Mouse (Mus musculus): ENCODE measurements around the gene Rad54l2. TPM values are rescaled to one million over a fixed set of nuclear protein-coding genes. Genes with fewer than 3 reads are reported as not detected.
A peak's percentile ranks its signal among the peaks of the same experiment; 100 is the strongest.

Gene Rad54l2
- polyA plus RNA-seq, 1 experiment from 2014 or later = 1.7 TPM

DNA sequence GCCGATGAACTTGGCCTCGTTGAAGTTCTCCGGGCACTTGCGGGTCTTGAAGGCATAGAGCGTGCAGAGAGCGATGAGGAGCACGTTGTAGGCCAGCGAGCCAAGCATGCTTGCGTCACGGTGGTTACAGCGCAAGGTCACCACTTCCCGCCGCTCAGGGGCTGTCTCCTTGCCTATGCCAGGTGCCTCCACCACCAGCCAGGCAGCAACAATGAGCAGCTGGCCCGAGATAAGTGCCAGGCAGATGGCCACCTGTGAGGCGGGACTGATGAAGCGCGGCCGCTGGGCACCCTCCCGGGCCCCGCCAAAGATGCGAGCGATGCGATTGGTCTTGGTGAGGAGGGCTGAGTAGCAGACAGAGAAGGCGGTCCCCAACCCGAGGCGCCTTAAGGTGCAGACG is 141.8 kb downstream of the Rad54l2 start:
- no peak for TF ChIP-seq EP300 (IDR thresholded peaks at IDR 0.05; ENCODE audit: low read depth)
- TF ChIP-seq CTCF (IDR thresholded peaks at IDR 0.05; ENCODE audit: low read depth) = no peak
- Histone ChIP-seq H3K27me3 (ENCODE audit: insufficient read depth, low read length) (no peaks in the 10 kb centered on the region), H3K4me1 (ENCODE audit: insufficient read depth) (no peaks in the 10 kb centered on the region), H3K36me3 (replicated peaks; ENCODE audit: insufficient read depth, low read length) (no peaks in the 10 kb centered on the region), H3K9ac (replicated peaks) (no peak overlapping the region), H3K27ac (ENCODE audit: low read depth) (no peak overlapping the region), H3K4me2 (ENCODE audit: low read depth, low read length) (no peak overlapping the region), H3K9me3 (ENCODE audit: low read length) (no peaks in the 10 kb centered on the region), H3K4me3 (ENCODE audit: low read depth, low read length) (no peak overlapping the region)
- WGBS (ENCODE audit: insufficient replicate concordance) = 66% methylated on average over 27 of the region's 27 CpGs
- DNase-seq = no peak
- ATAC-seq = no peak

DNA sequence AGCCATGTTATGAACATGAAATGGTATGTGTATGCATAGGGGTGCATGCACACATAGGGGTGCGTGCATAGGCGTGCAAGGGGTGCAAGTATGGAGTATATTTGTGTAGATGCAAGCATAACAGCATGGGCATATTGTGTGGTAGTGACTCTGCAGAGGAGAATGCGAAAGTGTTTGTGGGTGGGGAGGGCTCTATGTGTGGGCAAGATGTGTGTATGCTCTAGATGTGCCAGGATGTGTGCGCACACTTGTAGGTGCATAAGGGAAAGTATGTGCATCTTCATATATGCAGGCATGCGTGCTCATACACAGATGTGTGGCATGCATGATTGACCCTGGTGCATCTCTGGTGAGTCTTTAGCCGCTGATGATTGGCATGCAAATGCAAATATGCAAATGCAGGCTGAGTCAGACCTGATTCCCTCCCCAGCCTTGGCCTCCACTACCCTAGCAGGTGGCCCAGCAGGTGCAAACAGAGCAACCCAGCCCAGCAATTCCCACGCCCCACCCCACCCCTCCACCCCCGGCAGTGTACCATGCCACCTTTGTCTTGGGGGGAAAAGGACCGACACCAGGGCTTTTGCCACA is 143.2 kb downstream of the Rad54l2 start:
- no peaks in the 10 kb centered on the region for H3K9me3 ChIP-seq (ENCODE audit: low read length)
- no peak overlapping the region for H3K4me2 ChIP-seq (ENCODE audit: low read depth, low read length)
- ATAC-seq (no peak), DNase-seq (no peak)
- 75% methylated on average over 9 of the region's 9 CpGs for WGBS (ENCODE audit: insufficient replicate concordance)
- H3K4me1 ChIP-seq (ENCODE audit: insufficient read depth) = no peaks in the 10 kb centered on the region
- H3K9ac ChIP-seq (replicated peaks) = no peak overlapping the region
- H3K27me3 ChIP-seq (ENCODE audit: insufficient read depth, low read length) = no peaks in the 10 kb centered on the region
- no peak overlapping the region for H3K27ac ChIP-seq (ENCODE audit: low read depth)
- H3K36me3 ChIP-seq (replicated peaks; ENCODE audit: insufficient read depth, low read length) = no peaks in the 10 kb centered on the region
- TF ChIP-seq EP300 (IDR thresholded peaks at IDR 0.05; ENCODE audit: low read depth) (no peak), CTCF (IDR thresholded peaks at IDR 0.05; ENCODE audit: low read depth) (no peak)
- no peak overlapping the region for H3K4me3 ChIP-seq (ENCODE audit: low read depth, low read length)

DNA sequence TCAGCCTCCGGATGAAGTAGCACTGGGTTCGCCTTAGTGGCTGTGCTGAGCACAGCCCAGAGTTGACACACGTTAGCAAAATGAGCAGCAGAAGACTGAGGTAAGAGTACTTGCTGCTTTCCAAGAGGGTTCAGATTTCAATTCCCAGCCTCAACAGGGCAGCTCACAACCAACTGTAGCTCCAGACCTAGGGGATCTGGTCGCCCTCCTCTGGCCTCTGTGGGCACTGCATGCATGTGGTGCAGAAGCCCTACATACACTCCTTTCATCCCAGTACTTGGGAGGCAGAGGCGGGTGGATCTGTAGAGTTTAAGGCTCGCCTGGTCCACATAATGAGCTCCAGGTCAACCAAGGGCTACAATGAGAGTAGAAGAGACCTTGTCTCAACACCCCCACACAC is 145.2 kb downstream of the Rad54l2 start:
- ATAC-seq = no peak
- WGBS (ENCODE audit: insufficient replicate concordance) = 59% methylated on average over 6 of the region's 6 CpGs
- DNase-seq = no peak

DNA sequence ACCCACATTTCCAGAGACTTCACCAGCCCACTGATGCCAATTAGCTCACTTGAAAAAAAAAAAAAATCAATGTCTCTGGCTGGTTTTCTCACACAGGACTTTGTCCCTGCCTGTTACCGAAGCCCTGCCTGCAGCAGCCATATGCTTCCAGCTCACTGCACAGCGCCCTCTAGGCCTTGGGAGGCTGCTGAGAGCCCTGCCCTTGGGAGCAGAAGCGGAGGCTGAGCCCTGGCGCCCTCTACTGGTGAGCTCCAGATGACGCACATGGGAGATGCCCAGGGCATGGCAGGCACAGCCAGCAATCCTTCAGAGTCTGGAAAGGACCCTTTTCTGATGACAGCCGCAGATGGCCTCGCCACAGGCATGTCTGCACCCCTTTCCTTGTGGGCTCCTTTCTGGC is 145.9 kb downstream of the Rad54l2 start:
- ATAC-seq (peak; percentile 95), DNase-seq (peak; percentile 92)
- no peak overlapping the region for H3K9ac ChIP-seq (replicated peaks)
- H3K27ac ChIP-seq (ENCODE audit: low read depth) = no peak overlapping the region
- no peaks in the 10 kb centered on the region for H3K4me1 ChIP-seq (ENCODE audit: insufficient read depth)
- H3K27me3 ChIP-seq (ENCODE audit: insufficient read depth, low read length) = no peaks in the 10 kb centered on the region
- no peaks in the 10 kb centered on the region for H3K36me3 ChIP-seq (replicated peaks; ENCODE audit: insufficient read depth, low read length)
- TF ChIP-seq CTCF (IDR thresholded peaks at IDR 0.05; ENCODE audit: low read depth) = peak; percentile 97
- TF ChIP-seq EP300 (IDR thresholded peaks at IDR 0.05; ENCODE audit: low read depth) = no peak
- H3K4me3 ChIP-seq (ENCODE audit: low read depth, low read length) = no peak overlapping the region
- H3K4me2 ChIP-seq (ENCODE audit: low read depth, low read length) = no peak overlapping the region
- WGBS (ENCODE audit: insufficient replicate concordance) = 20% methylated on average over 7 of the region's 7 CpGs
- no peaks in the 10 kb centered on the region for H3K9me3 ChIP-seq (ENCODE audit: low read length)

More for the DNA sequence above, 145.2 kb downstream of the Rad54l2 start:
- Histone ChIP-seq H3K4me2 (ENCODE audit: low read depth, low read length) (no peak overlapping the region), H3K4me3 (ENCODE audit: low read depth, low read length) (no peak overlapping the region), H3K27ac (ENCODE audit: low read depth) (no peak overlapping the region), H3K9me3 (ENCODE audit: low read length) (no peaks in the 10 kb centered on the region), H3K27me3 (ENCODE audit: insufficient read depth, low read length) (no peaks in the 10 kb centered on the region), H3K4me1 (ENCODE audit: insufficient read depth) (no peaks in the 10 kb centered on the region), H3K9ac (replicated peaks) (no peak overlapping the region), H3K36me3 (replicated peaks; ENCODE audit: insufficient read depth, low read length) (no peaks in the 10 kb centered on the region)
- peak; percentile 39 for TF ChIP-seq CTCF (IDR thresholded peaks at IDR 0.05; ENCODE audit: low read depth)
- TF ChIP-seq EP300 (IDR thresholded peaks at IDR 0.05; ENCODE audit: low read depth) = no peak

DNA sequence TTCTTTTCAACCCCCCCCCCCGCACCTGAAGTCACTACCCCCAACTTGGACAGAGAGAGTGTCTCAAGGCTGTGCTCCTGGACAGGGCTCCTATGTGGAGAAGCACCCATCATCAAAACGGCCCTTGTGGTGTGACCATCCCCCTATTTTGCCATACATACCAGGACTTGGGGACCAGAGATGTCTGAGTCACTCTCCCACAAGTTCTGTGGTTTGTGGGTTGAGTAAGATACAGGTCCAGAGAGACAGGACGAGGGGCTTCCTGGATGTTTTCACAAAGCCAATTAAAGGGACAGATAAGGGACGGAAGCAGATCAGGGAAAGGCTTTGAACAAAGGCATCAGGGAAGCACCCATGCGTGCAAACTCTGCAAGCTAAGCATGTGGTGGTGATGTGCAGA is 147.6 kb downstream of the Rad54l2 start:
- H3K9me3 ChIP-seq (ENCODE audit: low read length) = no peaks in the 10 kb centered on the region
- no peak overlapping the region for H3K4me2 ChIP-seq (ENCODE audit: low read depth, low read length)
- H3K27me3 ChIP-seq (ENCODE audit: insufficient read depth, low read length) = no peaks in the 10 kb centered on the region
- ATAC-seq (no peak), DNase-seq (no peak)
- no peak for TF ChIP-seq CTCF (IDR thresholded peaks at IDR 0.05; ENCODE audit: low read depth)
- no peak for TF ChIP-seq EP300 (IDR thresholded peaks at IDR 0.05; ENCODE audit: low read depth)
- no peaks in the 10 kb centered on the region for H3K36me3 ChIP-seq (replicated peaks; ENCODE audit: insufficient read depth, low read length)
- no peaks in the 10 kb centered on the region for H3K4me1 ChIP-seq (ENCODE audit: insufficient read depth)
- no peak overlapping the region for H3K9ac ChIP-seq (replicated peaks)
- H3K4me3 ChIP-seq (ENCODE audit: low read depth, low read length) = no peak overlapping the region
- H3K27ac ChIP-seq (ENCODE audit: low read depth) = no peak overlapping the region
- 29% methylated on average over 5 of the region's 5 CpGs for WGBS (ENCODE audit: insufficient replicate concordance)

DNA sequence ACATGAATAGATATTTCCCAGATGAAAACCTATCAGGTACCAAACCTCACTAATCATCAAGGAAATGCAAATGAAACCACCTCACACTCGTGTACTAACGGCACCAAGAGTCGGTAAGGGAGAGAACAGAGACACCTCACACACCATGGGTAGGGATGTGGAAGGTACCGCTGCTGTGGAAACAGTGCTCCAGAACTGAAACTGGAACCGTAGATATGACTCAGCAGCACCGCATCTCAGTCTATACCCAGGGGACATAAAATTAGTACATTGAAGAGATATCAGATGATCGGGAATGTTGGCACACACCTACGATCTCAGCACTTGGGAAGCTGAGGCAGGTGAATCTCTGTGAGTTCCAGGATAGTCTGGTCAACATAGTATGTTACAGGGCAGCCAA is 150.8 kb downstream of the Rad54l2 start:
- TF ChIP-seq CTCF (IDR thresholded peaks at IDR 0.05; ENCODE audit: low read depth) (no peak), EP300 (IDR thresholded peaks at IDR 0.05; ENCODE audit: low read depth) (no peak)
- Histone ChIP-seq H3K36me3 (replicated peaks; ENCODE audit: insufficient read depth, low read length) (no peaks in the 10 kb centered on the region), H3K9ac (replicated peaks) (no peak overlapping the region), H3K4me1 (ENCODE audit: insufficient read depth) (no peaks in the 10 kb centered on the region), H3K4me3 (ENCODE audit: low read depth, low read length) (no peak overlapping the region), H3K4me2 (ENCODE audit: low read depth, low read length) (no peak overlapping the region), H3K9me3 (ENCODE audit: low read length) (no peaks in the 10 kb centered on the region), H3K27me3 (ENCODE audit: insufficient read depth, low read length) (no peaks in the 10 kb centered on the region), H3K27ac (ENCODE audit: low read depth) (no peak overlapping the region)
- ATAC-seq (no peak), DNase-seq (no peak)
- 84% methylated on average over 8 of the region's 8 CpGs for WGBS (ENCODE audit: insufficient replicate concordance)

Other genes with a start within 250 kb of the Rad54l2 start
- not detected in 2 replicates for gene Iqcf3, start 227.6 kb downstream of the Rad54l2 start, polyA plus RNA-seq (2015; fragmentation: Nextera tagmentation; extraction: Ambion mirVana)
- not detected in 2 replicates for gene Iqcf4, start 218.2 kb downstream of the Rad54l2 start, polyA plus RNA-seq (2015; fragmentation: Nextera tagmentation; extraction: Ambion mirVana)
- not detected in 2 replicates for gene Iqcf6, start 162.6 kb downstream of the Rad54l2 start, polyA plus RNA-seq (2015; fragmentation: Nextera tagmentation; extraction: Ambion mirVana)
- gene Grm2, start 133.1 kb downstream of the Rad54l2 start, polyA plus RNA-seq (2015; fragmentation: Nextera tagmentation; extraction: Ambion mirVana) = not detected in 2 replicates
- 25.6 and 33.1 TPM in 2 replicates for gene Tex264, start 103.3 kb downstream of the Rad54l2 start, polyA plus RNA-seq (2015; fragmentation: Nextera tagmentation; extraction: Ambion mirVana)
- gene Dcaf1, start 32.7 kb upstream of the Rad54l2 start, polyA plus RNA-seq (2015; fragmentation: Nextera tagmentation; extraction: Ambion mirVana) = 3.1 and 5.0 TPM in 2 replicates
- 1.4 and 2.2 TPM in 2 replicates for gene Rbm15b, start 98.2 kb upstream of the Rad54l2 start, polyA plus RNA-seq (2015; fragmentation: Nextera tagmentation; extraction: Ambion mirVana)
- 104 and 139 TPM in 2 replicates for gene Manf, start 102.8 kb upstream of the Rad54l2 start, polyA plus RNA-seq (2015; fragmentation: Nextera tagmentation; extraction: Ambion mirVana)

Measured in liver, postnatal 0 days (tissue).